Mouse (Mus musculus): Measurements from ENCODE around the gene Fam32a.

Fam32a gene

DNA sequence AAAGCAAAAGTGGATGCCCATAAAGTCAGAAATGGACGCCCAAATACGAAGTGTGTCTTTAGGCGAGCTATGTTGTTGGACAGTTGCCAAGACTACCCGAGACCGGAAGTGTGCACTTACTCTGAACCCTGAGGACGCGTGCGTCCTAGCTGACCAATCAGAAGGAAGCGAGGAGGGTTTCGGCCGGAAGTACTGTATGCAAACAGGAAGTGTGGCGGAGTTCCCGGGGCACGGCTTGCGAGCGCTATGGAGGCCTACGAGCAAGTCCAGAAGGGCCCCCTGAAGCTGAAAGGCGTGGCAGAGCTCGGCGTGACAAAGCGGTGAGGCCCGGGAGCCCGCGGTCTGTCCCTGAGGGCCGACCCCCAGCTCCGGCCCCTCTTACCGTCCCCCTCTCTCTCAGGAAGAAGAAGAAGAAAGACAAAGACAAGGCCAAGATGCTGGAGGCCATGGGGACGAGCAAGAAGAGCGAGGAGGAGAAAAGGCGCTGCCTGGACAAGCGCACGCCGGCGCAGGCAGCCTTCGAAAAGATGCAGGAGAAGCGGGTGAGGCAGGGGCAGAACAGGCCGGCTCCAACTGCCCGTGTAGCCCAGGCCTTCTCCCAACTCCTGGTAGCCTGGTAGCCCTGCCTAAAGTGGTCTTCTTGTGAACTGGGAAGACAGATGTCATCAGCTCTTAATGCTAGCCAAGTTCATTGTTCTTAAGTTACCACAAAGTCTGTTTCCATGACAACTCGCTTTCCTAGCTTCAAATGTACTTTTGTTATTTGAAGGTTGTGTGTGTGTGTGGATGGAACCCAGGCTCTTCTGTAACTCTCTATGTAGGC is at the start of gene Fam32a:
Gene Fam32a (plus strand): TSS at position 190 of the 823 bp plus-strand sequence.
- DNase-seq, result peak; percentile 97

DNA sequence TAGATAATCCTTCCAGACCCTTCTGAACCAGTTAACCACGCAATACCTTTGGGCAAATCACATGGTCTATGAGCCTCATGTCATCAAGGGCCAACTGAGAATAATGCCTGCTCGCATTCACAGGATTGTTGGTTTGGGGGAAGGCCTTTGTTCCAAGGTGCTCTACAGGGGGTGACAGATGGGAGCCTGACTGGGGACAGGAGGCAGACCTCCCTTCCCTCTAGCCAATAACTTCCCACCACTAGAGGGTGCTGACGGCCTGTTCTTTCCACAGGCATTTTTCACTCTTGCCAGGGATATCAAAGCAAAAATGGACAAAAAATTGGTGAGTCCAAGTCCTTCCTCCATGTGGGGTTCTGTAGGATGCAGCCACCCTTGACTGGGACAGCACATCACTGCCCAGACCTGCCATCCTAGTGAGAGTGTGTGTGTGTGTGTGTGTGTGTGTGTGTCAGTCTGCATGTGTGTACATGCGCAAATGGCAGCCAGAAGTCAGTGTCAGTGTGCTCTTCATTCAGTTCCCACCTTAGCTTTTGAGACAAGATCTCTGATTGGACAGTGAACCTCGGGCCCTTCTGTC is 42.1 kb upstream of the Fam32a start:
- peak; percentile 78 for DNase-seq

DNA sequence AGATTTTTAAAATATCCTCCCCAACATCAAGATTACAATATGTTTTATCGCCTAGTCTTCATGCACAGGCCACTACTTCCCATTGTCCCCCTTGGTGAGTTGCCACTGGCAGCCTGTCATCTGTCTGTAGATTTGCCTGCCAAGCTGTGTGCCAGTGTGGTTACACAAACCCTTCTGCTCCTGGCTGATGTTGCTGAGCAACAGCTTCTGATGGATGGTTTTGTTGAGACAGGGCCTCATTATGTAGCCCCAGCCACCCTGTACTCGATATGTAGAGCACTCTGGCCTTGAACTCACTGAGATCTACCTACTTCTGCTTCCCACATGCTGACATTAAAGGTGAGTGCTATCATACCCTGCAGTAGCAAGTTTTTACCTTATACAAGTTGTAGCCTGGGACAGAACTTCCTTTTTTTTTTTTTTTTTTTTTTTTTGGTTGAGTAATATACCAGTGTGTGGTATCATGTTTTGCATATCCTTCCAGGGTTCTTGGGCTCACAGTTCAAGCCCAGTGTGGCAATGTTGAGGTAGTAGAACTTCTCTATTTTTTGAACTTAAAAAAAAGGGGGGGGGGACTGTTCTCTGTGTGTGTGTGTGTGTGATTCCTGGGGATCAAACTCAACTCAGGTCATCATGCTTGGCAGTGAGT is 35.9 kb upstream of the Fam32a start:
- no peak for DNase-seq

DNA sequence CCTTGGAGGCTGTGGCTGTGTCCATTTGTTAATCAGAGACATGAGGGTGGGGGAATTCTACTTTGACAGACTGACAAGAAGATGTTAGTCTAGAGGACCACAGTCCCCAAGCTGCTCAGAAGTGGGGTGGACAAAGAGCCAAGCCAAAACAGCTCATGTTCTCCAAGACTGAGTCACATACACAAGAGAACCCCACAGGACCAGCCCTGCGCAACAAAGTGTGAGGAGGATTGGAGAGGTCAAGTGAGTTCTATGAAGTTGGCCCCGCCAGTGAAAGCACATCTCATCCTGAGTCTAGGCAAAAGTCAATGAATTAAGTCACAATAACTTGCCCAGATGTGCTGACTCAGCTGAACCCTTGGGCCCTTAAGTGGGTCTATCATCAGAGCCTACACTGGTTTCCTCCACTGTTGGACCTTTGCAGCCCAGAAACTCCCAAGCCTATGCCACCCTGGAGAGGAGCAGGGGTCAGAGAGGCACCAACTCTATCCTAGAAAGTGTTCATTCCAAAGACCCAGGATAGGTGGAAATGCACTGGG is 31.7 kb upstream of the Fam32a start:
- DNase-seq, result no peak

DNA sequence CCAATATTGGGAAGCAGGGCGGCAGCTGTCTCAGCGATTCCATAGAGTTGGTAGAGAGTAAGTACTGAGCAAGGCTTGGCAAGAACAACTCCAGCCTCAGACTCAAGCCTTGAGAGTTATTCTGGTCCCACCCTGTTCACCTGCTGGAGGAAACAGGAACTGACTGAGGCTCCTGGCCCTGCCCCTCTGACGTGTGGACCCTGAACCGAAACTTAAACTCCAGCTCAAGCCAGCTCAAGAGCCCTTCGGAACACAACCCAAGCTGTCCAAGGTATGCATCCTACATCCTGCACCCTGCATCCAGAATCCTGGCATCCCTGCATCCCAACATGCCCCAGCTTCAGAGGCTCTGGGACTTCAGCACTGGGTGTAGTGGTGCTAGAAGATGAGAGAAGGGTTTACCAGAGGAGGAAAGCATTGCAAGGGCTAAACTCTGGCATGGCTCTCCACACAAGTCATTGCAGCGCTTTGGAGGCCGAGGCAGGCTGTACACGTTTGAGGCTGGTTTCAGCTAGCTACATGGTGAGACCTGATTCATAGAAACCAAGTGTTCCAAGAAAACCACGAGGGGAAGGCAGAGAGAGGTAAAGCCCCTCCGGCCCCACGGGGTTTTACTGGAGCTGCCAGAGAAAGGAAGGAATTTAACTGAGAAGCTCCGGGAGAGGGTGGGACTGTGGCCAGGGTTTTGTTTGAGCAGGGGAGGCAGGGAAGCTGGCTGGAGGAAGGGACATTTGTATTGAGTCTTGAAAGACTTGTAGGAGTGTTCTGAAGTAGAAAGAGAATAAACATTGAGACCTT is 29.9 kb upstream of the Fam32a start, which contains the start of gene Hsh2d:
Gene Hsh2d (plus strand): TSS at position 222 of the 798 bp plus-strand sequence.
- DNase-seq, result no peak

DNA sequence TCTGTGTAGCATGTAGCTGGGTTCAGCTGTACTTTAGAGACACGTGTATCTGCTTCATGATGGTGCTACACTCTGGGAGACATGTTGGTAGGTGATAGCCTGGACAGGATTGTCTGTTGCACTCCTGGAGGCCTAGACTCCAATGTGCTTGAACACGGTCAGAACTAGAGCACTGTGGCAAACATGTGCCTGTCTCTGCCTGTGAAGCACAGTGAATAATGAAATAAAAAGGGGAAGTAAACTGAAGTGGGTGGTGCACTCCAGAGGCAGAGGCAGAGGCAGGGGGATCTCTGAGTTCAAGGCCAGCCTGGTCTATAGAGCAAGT is 29.4 kb upstream of the Fam32a start:
- DNase-seq, result no peak

DNA sequence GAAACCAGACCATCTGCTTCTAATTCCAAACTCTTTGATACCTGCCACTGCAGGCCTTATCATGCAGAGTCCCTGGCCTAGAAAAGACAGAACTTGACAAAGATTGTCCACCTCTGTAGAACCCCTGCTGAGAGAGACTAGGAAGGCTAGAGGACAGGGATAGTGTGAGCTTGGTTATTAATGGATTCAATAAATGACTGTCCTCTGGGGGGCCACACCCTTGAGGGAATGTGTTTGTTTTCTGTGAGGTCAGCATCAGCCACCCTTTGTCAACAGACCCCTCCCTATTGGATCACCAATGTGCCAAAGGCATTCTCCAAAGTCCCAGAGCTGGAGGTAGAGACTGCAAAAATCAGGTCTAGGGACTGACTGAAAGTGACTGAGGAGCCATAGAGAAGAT is 27.5 kb upstream of the Fam32a start:
- no peak for DNase-seq

DNA sequence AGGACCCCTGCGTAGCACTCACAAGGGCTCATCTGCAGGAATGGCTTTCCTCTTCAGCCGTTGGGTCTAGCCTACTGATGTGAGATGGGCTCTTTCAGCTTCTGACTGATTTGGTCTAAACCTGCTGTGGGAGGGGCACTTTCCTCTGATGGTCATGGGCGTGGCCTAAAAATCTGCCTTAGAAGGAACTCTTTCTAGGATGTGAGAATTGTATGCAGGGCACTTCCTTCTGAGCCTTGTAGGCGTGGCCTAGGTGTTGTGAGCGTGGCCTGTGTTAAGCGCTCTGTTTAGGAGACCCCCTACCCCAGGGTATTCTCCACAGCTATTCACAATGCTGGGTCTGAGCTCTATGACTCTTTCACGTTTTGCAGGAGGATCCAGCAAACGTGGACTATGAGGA is 21.5 kb upstream of the Fam32a start:
- no peak for DNase-seq

DNA sequence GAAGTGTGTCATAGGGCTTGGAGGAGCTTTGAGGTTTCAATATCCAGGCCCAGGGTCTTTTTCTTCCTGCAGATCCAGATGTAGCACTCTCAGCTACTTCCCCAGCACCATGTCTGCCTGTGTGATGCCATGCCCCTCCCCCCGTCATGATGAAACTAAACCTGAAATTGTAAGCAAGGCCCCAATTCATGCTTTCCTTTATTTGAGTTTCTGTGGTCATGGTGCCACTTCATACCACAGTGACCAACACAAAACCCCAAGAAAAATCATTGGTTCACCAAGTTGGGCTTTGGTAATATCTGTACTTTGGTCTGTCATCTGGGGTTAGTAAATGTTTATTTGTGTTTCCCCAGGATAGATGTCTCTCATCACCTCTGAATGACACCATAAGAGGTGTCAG is 10.9 kb upstream of the Fam32a start:
- DNase-seq, result no peak

DNA sequence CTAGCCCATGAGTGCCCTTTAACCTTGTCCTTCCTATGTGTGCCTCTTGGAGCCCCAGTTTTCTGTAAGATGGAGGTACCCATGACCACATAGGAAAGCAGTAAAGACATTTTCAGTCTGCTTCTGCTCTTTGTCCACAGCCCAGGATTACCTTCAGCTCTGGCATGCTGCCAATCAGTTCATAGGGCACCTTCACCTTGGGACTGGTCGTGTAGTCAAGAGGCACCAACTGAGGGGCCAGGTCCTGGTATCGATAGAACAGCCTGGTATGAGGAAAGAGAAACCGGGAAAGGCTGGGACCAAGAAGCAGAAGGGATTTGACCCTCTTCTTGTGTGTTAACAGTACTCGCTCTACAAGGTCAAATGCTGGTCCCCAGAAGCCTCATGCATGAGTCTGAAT is 9.3 kb upstream of the Fam32a start:
- DNase-seq, result no peak

DNA sequence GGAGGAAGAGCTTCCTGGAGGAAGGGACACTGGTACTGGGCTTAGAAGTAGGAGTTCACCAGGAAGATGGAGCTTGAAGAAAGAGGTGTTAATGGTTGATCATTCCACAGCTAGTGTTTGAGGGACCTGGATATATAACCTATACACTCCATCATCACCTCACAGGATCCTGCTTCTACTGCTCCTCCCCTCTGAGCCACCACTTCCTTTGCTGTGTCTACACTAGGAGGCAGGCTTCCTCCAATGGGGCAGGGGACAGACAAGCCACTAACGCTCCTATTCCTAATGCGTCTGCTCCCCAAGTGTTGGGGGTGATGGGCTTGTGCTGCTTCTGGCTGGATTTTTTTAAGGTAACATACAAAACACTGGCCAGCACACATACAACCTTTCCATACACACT is 8.8 kb upstream of the Fam32a start:
- no peak for DNase-seq

DNA sequence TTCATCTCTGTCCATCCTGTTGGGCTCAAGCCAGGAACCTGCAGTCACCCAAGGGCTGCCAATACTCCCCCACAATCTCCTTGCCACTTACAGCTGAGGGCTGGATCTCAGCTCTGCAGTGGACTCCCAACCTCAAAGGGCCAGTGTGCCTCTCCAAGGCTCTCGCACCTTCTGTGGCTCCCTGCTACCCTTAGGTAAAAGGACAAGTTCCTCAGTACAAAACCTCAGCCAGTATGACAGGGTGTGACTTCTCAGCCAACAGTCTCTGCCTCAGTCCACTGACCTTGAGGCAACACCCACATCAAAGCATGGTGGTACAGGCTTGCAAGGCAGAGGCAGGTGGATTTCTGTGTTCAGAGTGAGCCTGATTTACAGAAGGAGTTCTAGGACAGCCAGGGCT is 7.7 kb upstream of the Fam32a start:
- no peak for DNase-seq

DNA sequence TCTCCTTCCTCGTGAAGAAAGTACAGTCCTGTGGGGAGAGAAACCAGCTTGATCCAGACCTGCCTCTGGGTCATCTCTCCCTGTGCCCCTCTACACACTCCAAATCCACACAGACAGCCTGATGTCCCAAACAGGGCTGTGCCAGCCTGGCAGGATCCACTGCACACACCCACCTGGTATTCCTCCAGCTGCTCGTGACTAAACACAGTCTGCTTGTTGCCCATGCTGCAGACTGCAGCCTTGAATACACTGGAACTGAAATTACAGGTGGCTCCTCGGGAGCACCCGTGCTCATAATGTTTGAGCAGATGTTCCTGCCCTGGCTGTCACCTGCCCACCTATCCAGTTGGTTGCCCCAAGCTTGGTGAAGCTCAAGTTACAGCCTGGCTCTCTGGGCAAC is 6.8 kb upstream of the Fam32a start, which contains the start of gene Cib3:
Gene Cib3 (minus strand): TSS at position 87 of the 400 bp plus-strand sequence.
- DNase-seq, result no peak

DNA sequence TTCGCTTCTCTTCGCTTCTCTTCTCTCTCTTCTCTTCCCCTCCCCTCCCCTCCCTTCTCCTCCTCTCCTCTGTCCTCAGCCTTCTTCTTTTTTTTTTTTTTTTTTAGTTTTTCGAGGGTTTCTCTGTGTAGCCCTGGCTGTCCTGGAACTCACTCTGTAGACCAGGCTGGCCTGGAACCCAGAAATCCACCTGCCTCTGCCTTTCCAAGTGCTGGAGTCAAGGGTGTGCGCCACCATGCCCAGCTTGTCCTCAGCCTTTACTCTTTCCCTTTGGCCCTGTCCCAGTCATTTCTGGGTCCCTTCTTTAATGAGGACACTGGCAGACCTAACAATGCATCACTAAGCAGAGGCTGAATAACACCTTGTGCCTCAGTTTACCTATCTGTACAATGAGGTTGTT is 6.0 kb upstream of the Fam32a start, which contains the start of gene Gm11034:
Gene Gm11034 (minus strand): TSS at position 101 of the 400 bp plus-strand sequence.
- DNase-seq, result no peak

DNA sequence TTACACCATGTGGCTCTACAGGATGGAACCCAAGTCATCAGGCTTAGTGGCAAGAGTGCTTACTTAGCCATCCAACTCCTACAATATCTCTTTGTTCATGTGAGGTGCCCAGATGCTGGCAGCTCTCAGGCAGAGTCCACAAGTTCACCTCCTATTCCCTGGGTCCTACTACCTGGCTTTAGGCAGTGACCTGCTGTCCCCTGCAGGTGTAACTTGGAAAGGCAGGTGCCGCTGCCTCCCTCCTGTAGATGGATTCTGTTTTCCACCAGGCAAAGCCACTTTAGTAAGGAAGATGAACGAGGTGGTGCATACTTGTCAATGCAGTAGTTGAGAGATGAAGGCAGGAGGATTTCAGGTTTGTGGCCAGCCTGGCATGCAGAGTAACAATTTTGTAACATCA is 4.5 kb upstream of the Fam32a start:
- no peak for DNase-seq

DNA sequence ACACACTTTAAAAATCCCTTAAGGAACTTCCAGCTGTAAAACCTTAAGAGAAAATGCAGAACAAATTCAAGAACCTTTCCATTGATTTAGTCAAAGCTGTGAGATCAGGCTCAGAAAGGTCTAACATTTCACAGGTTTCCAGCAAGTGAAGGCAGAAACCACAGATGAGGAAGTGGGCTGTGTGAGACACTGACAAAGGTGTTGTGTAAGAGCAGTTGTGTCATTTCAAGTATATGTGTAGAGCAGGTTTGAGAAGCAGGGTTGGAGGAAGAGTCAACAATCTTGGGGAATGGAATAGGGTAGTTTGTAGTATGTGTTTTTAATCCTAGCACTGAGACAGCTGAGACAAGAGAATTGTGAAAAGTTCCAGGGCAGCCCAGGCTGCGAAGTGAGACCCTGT is 3.7 kb upstream of the Fam32a start:
- DNase-seq, result no peak

DNA sequence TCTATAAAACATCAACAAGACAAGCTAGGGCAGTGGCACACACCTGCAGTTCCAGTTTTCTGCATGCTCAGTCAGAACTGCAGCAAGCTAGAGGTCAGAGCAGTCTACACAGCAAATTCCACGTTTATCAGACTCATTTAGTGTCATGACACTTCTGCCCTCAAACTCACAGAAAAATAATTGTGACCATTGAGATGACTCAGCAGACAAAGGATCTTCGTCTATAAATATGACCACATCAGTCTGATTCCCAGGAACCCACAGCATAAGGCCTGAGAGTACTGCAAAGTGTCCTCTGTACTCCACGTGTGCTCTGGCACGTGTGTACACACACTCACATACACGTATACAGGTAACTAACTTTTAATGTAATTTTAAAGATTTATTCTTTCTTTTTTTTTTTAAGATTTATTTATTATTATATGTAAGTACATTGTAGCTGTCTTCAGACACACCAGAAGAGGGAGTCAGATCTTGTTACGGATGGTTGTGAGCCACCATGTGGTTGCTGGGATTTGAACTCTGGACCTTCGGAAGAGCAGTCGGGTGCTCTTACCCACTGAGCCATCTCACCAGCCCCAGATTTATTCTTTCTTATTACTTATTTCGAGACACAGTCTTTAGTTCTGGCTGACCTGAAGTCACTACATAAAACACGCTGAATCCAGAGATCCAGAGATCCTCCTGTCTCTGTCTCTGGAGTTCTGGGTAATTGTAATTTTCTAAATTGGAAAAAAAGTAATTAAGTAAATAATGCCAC is 569 bp upstream of the Fam32a start:
- no peak for DNase-seq

DNA sequence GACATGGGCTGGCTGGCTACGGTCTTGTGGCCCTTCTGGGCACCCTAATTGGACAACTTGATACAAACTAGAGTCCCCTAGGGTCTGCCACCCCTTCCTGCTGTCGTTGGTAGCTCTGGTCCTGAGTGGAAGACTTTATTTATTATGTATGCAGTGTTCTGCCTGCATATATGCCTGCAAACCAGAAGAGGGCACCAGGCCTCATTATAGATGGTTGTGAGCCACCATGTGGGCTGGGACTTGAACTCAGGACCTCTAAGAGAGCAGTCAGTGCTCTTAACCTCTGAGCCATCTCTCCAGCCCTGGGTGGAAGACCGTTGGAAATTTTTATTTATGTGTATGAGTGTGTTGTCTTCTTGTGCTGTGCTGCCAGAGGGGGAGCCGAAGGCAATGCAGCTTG is 1.2 kb downstream of the Fam32a start:
- peak; percentile 8 for DNase-seq

DNA sequence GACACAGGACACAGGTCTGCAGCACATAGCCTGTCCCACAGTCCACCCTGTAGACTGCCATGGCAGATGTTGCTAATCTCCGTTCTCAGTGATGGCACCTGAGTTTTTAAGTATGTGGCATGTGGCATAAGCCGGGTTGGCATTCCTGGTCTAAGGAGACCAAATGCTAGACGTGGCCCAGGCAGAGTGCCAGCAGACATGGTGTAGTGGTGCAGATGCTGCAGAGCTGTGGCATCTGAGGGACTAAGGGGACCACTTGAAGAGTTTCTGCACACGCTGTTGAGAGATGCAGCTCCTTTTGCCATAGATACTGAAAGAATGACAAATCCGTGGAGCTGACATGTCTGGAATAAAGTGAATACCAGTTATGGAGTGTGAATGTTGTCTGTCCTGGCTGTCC is 3.1 kb downstream of the Fam32a start:
- no peak for DNase-seq

DNA sequence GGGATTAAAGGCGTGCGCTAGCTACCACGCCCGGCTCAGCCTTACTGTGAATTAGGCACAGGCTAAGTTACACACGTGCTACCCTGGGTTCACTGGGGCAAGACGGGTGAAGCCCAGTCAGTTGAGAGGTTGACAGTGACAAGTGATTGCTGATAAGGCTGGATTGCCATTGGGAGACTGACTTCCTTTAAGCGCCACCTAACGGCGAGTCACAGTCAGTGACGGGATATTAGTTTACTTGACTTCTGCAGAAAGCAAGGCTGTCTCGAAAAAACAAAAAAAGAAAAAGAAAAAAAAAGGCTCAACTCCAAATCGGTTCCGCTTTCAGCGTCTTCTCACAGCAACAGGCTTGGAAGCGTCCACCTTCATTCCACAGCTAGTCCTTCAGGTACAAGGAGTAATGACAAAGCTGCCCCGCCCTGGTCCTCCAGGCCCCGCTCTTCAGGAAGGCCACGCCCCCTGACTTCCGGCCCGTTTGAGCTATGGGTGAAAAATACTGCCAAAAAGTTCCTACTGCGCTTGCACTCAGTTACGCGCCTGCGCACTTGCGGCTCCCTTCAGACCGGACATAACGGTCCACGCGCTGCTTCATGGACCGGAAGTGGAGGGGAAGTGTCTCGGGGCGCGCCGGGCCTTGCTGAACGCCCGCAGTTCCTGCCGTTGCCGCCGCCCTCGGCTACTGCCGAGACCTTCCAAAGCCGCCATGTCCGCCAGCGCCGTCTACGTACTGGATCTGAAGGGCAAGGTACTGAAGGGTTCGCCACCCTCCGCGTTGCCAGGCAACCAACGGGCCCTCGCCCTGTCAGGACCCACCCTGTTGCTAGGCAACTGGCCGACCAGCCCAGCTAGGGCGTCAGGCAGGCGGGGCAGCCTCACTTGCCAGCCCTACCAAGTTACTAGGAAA is 20.2 kb downstream of the Fam32a start, which contains the start of gene Ap1m1:
Gene Ap1m1 (plus strand): TSS at position 520 of the 904 bp plus-strand sequence.
- peak; percentile 99 for DNase-seq

DNA sequence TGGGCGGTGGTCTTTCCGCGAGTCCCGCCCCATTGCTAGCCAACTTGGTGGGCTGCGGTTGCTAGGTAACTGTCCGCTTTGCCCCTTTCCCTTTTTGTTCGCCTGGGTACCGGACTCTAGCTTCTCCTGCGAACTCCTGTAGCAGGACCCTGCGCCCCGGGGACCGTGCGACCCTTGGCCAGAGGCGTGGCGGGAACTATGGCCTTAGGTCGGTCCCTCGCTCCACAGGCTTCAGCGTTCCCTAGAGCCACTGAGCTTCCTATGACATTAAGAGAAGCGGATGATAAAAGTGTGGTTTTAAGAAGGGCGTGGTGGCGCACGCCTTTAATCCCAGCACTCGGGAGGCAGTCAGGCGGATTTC is 20.9 kb downstream of the Fam32a start:
- no peak for DNase-seq

Measured in embryo, embryonic 11 days (tissue).